Mouse (Mus musculus) liver, postnatal 0 days (tissue): ENCODE measurements around the gene Pigp.

Experiments
- CTCF ChIP-seq: sonication (generic); IDR thresholded peaks from 2 replicates; pipeline ENCODE4 v1.5.1; 2016; ENCODE audit warnings: antibody characterized with exemption, low read depth
- EP300 ChIP-seq: IDR thresholded peaks from 2 replicates; pipeline ENCODE4 v1.6.1; 2016; ENCODE audit warnings: antibody characterized with exemption, low read depth, mild to moderate bottlenecking

- TF ChIP-seq CTCF, result peak; percentile 51
- TF ChIP-seq EP300, result 0 out of 2 replicates have a peak, but pooled peaks have one; percentile 47
These were observed 58.9 kb downstream of the Pigp start for GRCm38 (mm10) chr16:94312663-94313228.
